Mouse (Mus musculus): ENCODE results near the gene Ppp6r2. TPM values are rescaled to one million over a fixed set of nuclear protein-coding genes. Genes with fewer than 3 reads are reported as not detected.

The Ppp6r2 gene
- polyA plus RNA-seq, 1 experiment from 2014 or later = 92.7 TPM

- no peak overlapping the region for H3K4me3 ChIP-seq (ENCODE audit: low read depth, low read length)
- no peak for ATAC-seq (ENCODE audit: low read depth)
- peaks cover 51% of the 10 kb centered on the region for H3K36me3 ChIP-seq (ENCODE audit: control insufficient read depth, insufficient read depth, low read length)
- no peak overlapping the region for H3K9ac ChIP-seq (replicated peaks; ENCODE audit: low read depth, low read length)
- 83% methylated on average over 5 of the region's 5 CpGs for WGBS
- H3K9me3 ChIP-seq (ENCODE audit: control insufficient read depth, low read length) = no peaks in the 10 kb centered on the region
- H3K27me3 ChIP-seq (ENCODE audit: control insufficient read depth, insufficient read depth, low read length) = no peaks in the 10 kb centered on the region
- H3K4me1 ChIP-seq (ENCODE audit: control insufficient read depth, insufficient read depth, low read length) = no peaks in the 10 kb centered on the region
- no peak overlapping the region for H3K4me2 ChIP-seq (ENCODE audit: low read depth, low read length)
- H3K27ac ChIP-seq (ENCODE audit: low read depth, low read length) = no peak overlapping the region
These were observed 53.1 kb downstream of the Ppp6r2 start for GRCm38 (mm10) chr15:89264485-89264884.

GRCm38 (mm10) chr15:89275497-89275896 is 64.1 kb downstream of the Ppp6r2 start:
- no peaks in the 10 kb centered on the region for H3K27me3 ChIP-seq (ENCODE audit: control insufficient read depth, insufficient read depth, low read length)
- ATAC-seq (ENCODE audit: low read depth) = no peak
- no peak overlapping the region for H3K27ac ChIP-seq (ENCODE audit: low read depth, low read length)
- H3K9ac ChIP-seq (replicated peaks; ENCODE audit: low read depth, low read length) = no peak overlapping the region
- peaks cover 63% of the 10 kb centered on the region for H3K36me3 ChIP-seq (ENCODE audit: control insufficient read depth, insufficient read depth, low read length)
- H3K4me3 ChIP-seq (ENCODE audit: low read depth, low read length) = no peak overlapping the region
- no peaks in the 10 kb centered on the region for H3K4me1 ChIP-seq (ENCODE audit: control insufficient read depth, insufficient read depth, low read length)
- no peak overlapping the region for H3K4me2 ChIP-seq (ENCODE audit: low read depth, low read length)
- H3K9me3 ChIP-seq (ENCODE audit: control insufficient read depth, low read length) = no peaks in the 10 kb centered on the region
- 71% methylated on average over 3 of the region's 3 CpGs for WGBS

- H3K27me3 ChIP-seq (ENCODE audit: control insufficient read depth, insufficient read depth, low read length) = no peaks in the 10 kb centered on the region
- no peak overlapping the region for H3K9ac ChIP-seq (replicated peaks; ENCODE audit: low read depth, low read length)
- H3K4me1 ChIP-seq (ENCODE audit: control insufficient read depth, insufficient read depth, low read length) = no peaks in the 10 kb centered on the region
- WGBS = 98% methylated on average over 4 of the region's 4 CpGs
- H3K27ac ChIP-seq (ENCODE audit: low read depth, low read length) = no peak overlapping the region
- H3K4me3 ChIP-seq (ENCODE audit: low read depth, low read length) = no peak overlapping the region
- no peak for ATAC-seq (ENCODE audit: low read depth)
- peaks cover 76% of the 10 kb centered on the region for H3K36me3 ChIP-seq (ENCODE audit: control insufficient read depth, insufficient read depth, low read length)
- H3K9me3 ChIP-seq (ENCODE audit: control insufficient read depth, low read length) = no peaks in the 10 kb centered on the region
- H3K4me2 ChIP-seq (ENCODE audit: low read depth, low read length) = no peak overlapping the region
These were observed 66.0 kb downstream of the Ppp6r2 start for GRCm38 (mm10) chr15:89277366-89277765.

GRCm38 (mm10) chr15:89282546-89282945 is 71.2 kb downstream of the Ppp6r2 start:
- no peaks in the 10 kb centered on the region for H3K27me3 ChIP-seq (ENCODE audit: control insufficient read depth, insufficient read depth, low read length)
- no peaks in the 10 kb centered on the region for H3K9me3 ChIP-seq (ENCODE audit: control insufficient read depth, low read length)
- H3K4me2 ChIP-seq (ENCODE audit: low read depth, low read length) = no peak overlapping the region
- H3K4me1 ChIP-seq (ENCODE audit: control insufficient read depth, insufficient read depth, low read length) = no peaks in the 10 kb centered on the region
- WGBS = 81% methylated on average over 6 of the region's 6 CpGs
- no peak overlapping the region for H3K9ac ChIP-seq (replicated peaks; ENCODE audit: low read depth, low read length)
- no peak overlapping the region for H3K27ac ChIP-seq (ENCODE audit: low read depth, low read length)
- no peak overlapping the region for H3K4me3 ChIP-seq (ENCODE audit: low read depth, low read length)
- ATAC-seq (ENCODE audit: low read depth) = no peak
- H3K36me3 ChIP-seq (ENCODE audit: control insufficient read depth, insufficient read depth, low read length) = peaks cover 74% of the 10 kb centered on the region

- Histone ChIP-seq H3K4me2 (ENCODE audit: low read depth, low read length) (no peak overlapping the region), H3K36me3 (ENCODE audit: control insufficient read depth, insufficient read depth, low read length) (peaks cover 74% of the 10 kb centered on the region), H3K27me3 (ENCODE audit: control insufficient read depth, insufficient read depth, low read length) (no peaks in the 10 kb centered on the region), H3K27ac (ENCODE audit: low read depth, low read length) (no peak overlapping the region), H3K4me3 (ENCODE audit: low read depth, low read length) (no peak overlapping the region), H3K9ac (replicated peaks; ENCODE audit: low read depth, low read length) (no peak overlapping the region), H3K4me1 (ENCODE audit: control insufficient read depth, insufficient read depth, low read length) (no peaks in the 10 kb centered on the region), H3K9me3 (ENCODE audit: control insufficient read depth, low read length) (no peaks in the 10 kb centered on the region)
- ATAC-seq (ENCODE audit: low read depth) = no peak
- whole genome bisulfite sequencing = 85% methylated on average over 2 of the region's 2 CpGs
These were observed 72.7 kb downstream of the Ppp6r2 start for GRCm38 (mm10) chr15:89284094-89284493.

- no peak overlapping the region for H3K9ac ChIP-seq (replicated peaks; ENCODE audit: low read depth, low read length)
- no peak overlapping the region for H3K4me3 ChIP-seq (ENCODE audit: low read depth, low read length)
These were observed 73.7 kb downstream of the Ppp6r2 start for GRCm38 (mm10) chr15:89285004-89285403.

GRCm38 (mm10) chr15:89285478-89285877 is 74.1 kb downstream of the Ppp6r2 start:
- no peaks in the 10 kb centered on the region for H3K9me3 ChIP-seq (ENCODE audit: control insufficient read depth, low read length)
- WGBS = 98% methylated on average over 5 of the region's 5 CpGs
- no peak overlapping the region for H3K9ac ChIP-seq (replicated peaks; ENCODE audit: low read depth, low read length)
- H3K27me3 ChIP-seq (ENCODE audit: control insufficient read depth, insufficient read depth, low read length) = no peaks in the 10 kb centered on the region
- no peak overlapping the region for H3K27ac ChIP-seq (ENCODE audit: low read depth, low read length)
- H3K36me3 ChIP-seq (ENCODE audit: control insufficient read depth, insufficient read depth, low read length) = peaks cover 70% of the 10 kb centered on the region
- no peaks in the 10 kb centered on the region for H3K4me1 ChIP-seq (ENCODE audit: control insufficient read depth, insufficient read depth, low read length)
- ATAC-seq (ENCODE audit: low read depth) = no peak
- no peak overlapping the region for H3K4me2 ChIP-seq (ENCODE audit: low read depth, low read length)
- no peak overlapping the region for H3K4me3 ChIP-seq (ENCODE audit: low read depth, low read length)

More at GRCm38 (mm10) chr15:89285004-89285403, 73.7 kb downstream of the Ppp6r2 start:
- no peak overlapping the region for H3K4me2 ChIP-seq (ENCODE audit: low read depth, low read length)
- H3K27me3 ChIP-seq (ENCODE audit: control insufficient read depth, insufficient read depth, low read length) = no peaks in the 10 kb centered on the region
- no peak for ATAC-seq (ENCODE audit: low read depth)
- no peak overlapping the region for H3K27ac ChIP-seq (ENCODE audit: low read depth, low read length)
- no peaks in the 10 kb centered on the region for H3K4me1 ChIP-seq (ENCODE audit: control insufficient read depth, insufficient read depth, low read length)
- no peaks in the 10 kb centered on the region for H3K9me3 ChIP-seq (ENCODE audit: control insufficient read depth, low read length)
- H3K36me3 ChIP-seq (ENCODE audit: control insufficient read depth, insufficient read depth, low read length) = peaks cover 73% of the 10 kb centered on the region

- H3K27me3 ChIP-seq (ENCODE audit: control insufficient read depth, insufficient read depth, low read length) = no peaks in the 10 kb centered on the region
- H3K9ac ChIP-seq (replicated peaks; ENCODE audit: low read depth, low read length) = no peak overlapping the region
- H3K4me1 ChIP-seq (ENCODE audit: control insufficient read depth, insufficient read depth, low read length) = no peaks in the 10 kb centered on the region
- H3K36me3 ChIP-seq (ENCODE audit: control insufficient read depth, insufficient read depth, low read length) = peaks cover 69% of the 10 kb centered on the region
- no peaks in the 10 kb centered on the region for H3K9me3 ChIP-seq (ENCODE audit: control insufficient read depth, low read length)
- ATAC-seq (ENCODE audit: low read depth) = no peak
- no peak overlapping the region for H3K4me2 ChIP-seq (ENCODE audit: low read depth, low read length)
- no peak overlapping the region for H3K27ac ChIP-seq (ENCODE audit: low read depth, low read length)
- H3K4me3 ChIP-seq (ENCODE audit: low read depth, low read length) = no peak overlapping the region
- WGBS = 87% methylated on average over 7 of the region's 7 CpGs
These were observed 74.8 kb downstream of the Ppp6r2 start for GRCm38 (mm10) chr15:89286114-89286513.

GRCm38 (mm10) chr15:89286582-89286981 is 75.2 kb downstream of the Ppp6r2 start:
- no peaks in the 10 kb centered on the region for H3K4me1 ChIP-seq (ENCODE audit: control insufficient read depth, insufficient read depth, low read length)
- H3K4me2 ChIP-seq (ENCODE audit: low read depth, low read length) = no peak overlapping the region
- no peak overlapping the region for H3K4me3 ChIP-seq (ENCODE audit: low read depth, low read length)
- no peak for ATAC-seq (ENCODE audit: low read depth)
- H3K9ac ChIP-seq (replicated peaks; ENCODE audit: low read depth, low read length) = no peak overlapping the region
- H3K36me3 ChIP-seq (ENCODE audit: control insufficient read depth, insufficient read depth, low read length) = peaks cover 64% of the 10 kb centered on the region
- no peak overlapping the region for H3K27ac ChIP-seq (ENCODE audit: low read depth, low read length)
- no peaks in the 10 kb centered on the region for H3K9me3 ChIP-seq (ENCODE audit: control insufficient read depth, low read length)
- WGBS = 72% methylated on average over 5 of the region's 5 CpGs
- H3K27me3 ChIP-seq (ENCODE audit: control insufficient read depth, insufficient read depth, low read length) = no peaks in the 10 kb centered on the region
